Mouse (Mus musculus): ENCODE measurements around the gene Gm13090.

DNA sequence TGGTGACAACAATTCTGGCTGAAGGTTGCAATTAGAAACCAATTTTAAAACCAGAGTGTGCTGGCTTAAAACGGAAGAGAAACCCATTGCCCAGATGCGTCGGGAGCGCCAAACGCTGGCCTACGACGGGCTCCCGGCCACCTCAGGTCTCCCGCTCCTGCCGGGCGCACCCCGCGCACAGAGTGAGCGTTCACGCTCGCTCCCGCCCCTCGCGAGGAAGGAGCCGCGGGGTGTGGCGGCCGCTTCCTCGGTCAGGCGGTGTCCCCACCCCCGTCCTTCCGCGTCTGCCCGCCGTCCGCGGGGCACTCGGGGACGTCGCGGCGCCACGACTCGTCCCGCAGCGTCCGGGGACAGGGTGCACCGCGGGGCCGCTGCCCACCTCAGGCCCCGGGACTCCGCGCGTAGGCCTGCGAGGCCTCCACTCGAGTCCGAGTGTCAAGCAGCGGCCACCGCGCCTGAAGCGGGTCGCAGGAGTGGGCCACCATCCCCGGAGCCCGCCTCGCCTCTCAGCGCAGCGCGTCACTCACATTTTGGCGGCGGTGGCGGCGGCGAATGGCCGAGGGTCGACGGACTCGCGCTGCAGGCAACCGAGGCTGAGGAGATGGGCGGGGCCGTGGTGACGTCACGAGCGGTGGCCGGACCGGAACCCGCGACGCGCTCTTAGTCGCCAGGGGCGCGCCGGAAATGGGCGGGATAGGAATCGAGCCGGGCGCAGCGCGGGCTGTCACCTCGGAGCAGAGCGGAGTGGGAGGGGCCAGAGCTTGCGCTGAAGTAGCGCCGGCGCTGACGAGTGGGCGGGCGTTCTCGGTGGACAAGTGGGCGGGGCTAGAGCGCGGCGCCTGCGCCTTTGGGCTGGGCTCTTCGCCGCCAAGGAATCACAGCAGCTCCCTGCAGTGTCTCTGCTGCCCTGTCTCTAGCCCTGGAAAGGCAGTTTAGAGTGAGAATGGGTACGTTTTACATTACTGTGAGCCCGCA lies 31.7 kb upstream of the Gm13090 start, which contains the start of gene Vamp3:
- TF ChIP-seq CTCF (IDR thresholded peaks at IDR 0.05; ENCODE audit: insufficient read depth, low read depth, low read length) (no peak), POLR2A (IDR thresholded peaks at IDR 0.05; ENCODE audit: insufficient read depth, low read depth, low read length) (peak; percentile 63; the same call in 1 of the 2 replicates)
